Mouse (Mus musculus): ENCODE data around the gene Patz1. TPM values are rescaled to one million over a fixed set of nuclear protein-coding genes. Genes with fewer than 3 reads are reported as not detected.

The Patz1 gene
- total and polyA plus RNA-seq, 3 experiments = 29.5 to 37.4 (median 31.5) TPM

DNA sequence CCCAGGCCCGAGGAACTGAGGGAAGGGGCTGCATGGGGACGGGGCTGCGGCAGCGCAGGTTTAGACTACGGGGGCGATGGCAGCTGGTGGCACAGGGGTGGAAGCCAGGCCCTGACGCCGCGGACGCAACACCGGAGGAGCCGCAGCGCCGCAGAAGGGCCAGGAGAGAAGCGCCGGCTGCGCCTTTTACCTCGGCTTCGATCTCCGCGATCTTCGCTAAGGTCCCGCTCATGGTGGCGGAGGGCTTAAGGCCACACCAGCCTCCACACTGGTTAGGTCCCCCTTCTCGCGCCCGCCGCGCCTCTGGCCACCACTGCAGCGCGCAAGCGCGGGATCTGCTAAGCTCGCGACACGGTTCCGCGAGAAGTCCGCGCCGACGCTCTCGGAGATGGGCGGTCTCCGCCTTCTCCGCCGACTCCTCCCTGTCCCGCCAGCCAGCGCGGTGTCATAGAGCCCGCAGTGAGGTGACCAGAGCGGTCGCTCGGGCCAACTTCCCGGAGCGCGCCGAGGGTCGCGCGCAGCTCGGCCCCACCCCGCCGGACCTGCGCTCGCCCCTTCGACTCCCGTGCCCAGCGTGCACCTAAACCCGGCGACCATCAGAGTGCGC is 22.5 kb upstream of the Patz1 start, which contains the start of gene Drg1 (continued):
- TF ChIP-seq MAFK (IDR thresholded peaks at IDR 0.05; ENCODE audit: insufficient replicate concordance, low read length) (no peak), KAT2A (IDR thresholded peaks at IDR 0.05; ENCODE audit: insufficient replicate concordance, low read length) (peak; percentile 88), PAX5 (IDR thresholded peaks at IDR 0.05; ENCODE audit: low read length) (no peak), JUN (IDR thresholded peaks at IDR 0.05; ENCODE audit: insufficient read depth, low read depth, low read length) (no peak), CHD2 (IDR thresholded peaks at IDR 0.05; ENCODE audit: low read length) (peak; percentile 99), ZKSCAN1 (IDR thresholded peaks at IDR 0.05; ENCODE audit: borderline replicate concordance, low read depth, low read length) (no peak), NRF1 (IDR thresholded peaks at IDR 0.05; ENCODE audit: low read depth, low read length) (peak; percentile 97), SIN3A (IDR thresholded peaks at IDR 0.05; ENCODE audit: low read length) (peak; percentile 93), MAZ (IDR thresholded peaks at IDR 0.05; ENCODE audit: low read depth, low read length) (peak; percentile 74), TCF12 (IDR thresholded peaks at IDR 0.05; ENCODE audit: low read depth, low read length) (peak; percentile 98)

DNA sequence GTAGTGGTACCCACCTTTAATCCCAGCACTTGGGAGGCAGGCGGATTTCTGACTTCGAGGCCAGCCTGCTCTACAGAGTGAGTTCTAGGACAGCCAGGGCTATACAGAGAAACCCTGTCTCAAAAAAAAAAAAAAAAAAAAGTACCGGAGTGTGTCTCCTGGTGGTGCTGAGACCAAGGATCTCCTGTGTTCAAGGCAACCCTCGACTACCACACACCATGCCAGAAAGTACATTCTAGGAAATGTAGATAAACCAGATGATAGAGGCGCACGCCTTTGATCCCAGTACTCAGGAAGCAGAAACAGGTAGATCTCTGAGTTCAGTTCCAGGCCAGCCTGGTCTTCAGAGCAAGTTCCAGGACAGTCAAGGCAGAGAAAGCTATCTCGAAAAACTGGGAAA is 21.5 kb upstream of the Patz1 start:
- peaks cover 11 to 25% of the 10 kb centered on the region in 2 experiments for H3K36me3 ChIP-seq (replicated peaks in 1 of 2; ENCODE audit: control insufficient read depth in 1 of 2, insufficient read depth in 1 of 2, low read length in 1 of 2)
- H3K27ac ChIP-seq (ENCODE audit: insufficient read depth, low read depth) = no peak overlapping the region
- peak overlapping the region in 2 of 3 experiments; percentile 92 to 96 for H3K4me3 ChIP-seq (replicated peaks in 1 of 3; ENCODE audit: low read depth in 2 of 3, low read length in 2 of 3, poor library complexity in 1 of 3)
- no peak for TF ChIP-seq HCFC1 (IDR thresholded peaks at IDR 0.05; ENCODE audit: low read depth, low read length)
- TF ChIP-seq CTCF (conservative IDR thresholded peaks at IDR 0.05 in 1 of 2, IDR thresholded peaks at IDR 0.05 in 1 of 2; ENCODE audit: low read depth in 2 of 2, low read length in 2 of 2) = 0 out of 4 replicates have a peak, but pooled peaks of 1 of the 2 experiments have one; percentile 9
- peak; percentile 94 for TF ChIP-seq ZNF384 (IDR thresholded peaks at IDR 0.05; ENCODE audit: low read depth, low read length)
- peaks cover 34% of the 10 kb centered on the region for H3K79me2 ChIP-seq (replicated peaks; ENCODE audit: control insufficient read depth, extremely low read depth, insufficient read depth, poor library complexity, severe bottlenecking)
- in situ Hi-C loops (cut with MboI; ENCODE audit: low pct_ligation_motif_present, low pct_unique_long_range_greater_than_20kb, low sequenced_read_pairs) = no loop called here
- no peaks in the 10 kb centered on the region for H3K9me3 ChIP-seq (replicated peaks; ENCODE audit: low read length)
- peak overlapping the region; percentile 87; the same call in 1 of the 2 replicates for H3K9ac ChIP-seq (ENCODE audit: insufficient read depth, low read depth)
- dilution Hi-C loops (cut with MboI; ENCODE audit: extremely low pct_ligation_motif_present, extremely low pct_unique_long_range_greater_than_20kb, low sequenced_read_pairs) = no loop called here
- peaks cover 0 to 30% of the 10 kb centered on the region in 2 experiments; a peak in 2 of 4 replicates for H3K4me1 ChIP-seq (ENCODE audit: control insufficient read depth in 1 of 2, insufficient read depth in 2 of 2)
- DNase-seq (ENCODE audit: extremely low read depth) = no peak
- H3K27me3 ChIP-seq (replicated peaks) = peaks cover 3% of the 10 kb centered on the region
- H3K4me2 ChIP-seq (ENCODE audit: insufficient read depth, low read depth, poor library complexity, severe bottlenecking) = peak overlapping the region; percentile 84

DNA sequence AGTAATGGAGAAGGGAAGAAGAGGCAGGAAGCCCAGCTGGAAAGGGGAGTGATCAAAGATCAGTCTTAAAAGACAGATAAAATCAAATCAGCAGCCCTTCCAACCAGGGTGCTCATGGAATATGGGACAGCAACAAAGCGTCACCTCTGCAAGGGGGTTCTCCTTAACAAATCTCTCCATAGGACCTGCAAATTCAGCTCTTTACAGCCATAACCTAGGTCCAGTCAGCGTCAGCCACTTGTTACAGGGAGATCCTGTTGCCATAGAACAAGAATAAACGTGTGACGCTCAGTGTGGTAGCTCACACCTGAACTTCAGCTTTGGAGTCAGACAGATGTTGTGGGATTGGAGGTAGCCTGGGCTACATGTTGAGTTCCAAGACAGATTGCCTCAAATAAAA is 19.4 kb upstream of the Patz1 start:
- no peak overlapping the region for H3K4me3 ChIP-seq (replicated peaks in 1 of 3; ENCODE audit: low read depth in 2 of 3, low read length in 2 of 3, poor library complexity in 1 of 3)
- H3K4me2 ChIP-seq (ENCODE audit: insufficient read depth, low read depth, poor library complexity, severe bottlenecking) = no peak overlapping the region
- DNase-seq (ENCODE audit: extremely low read depth) = no peak
- dilution Hi-C loops (cut with MboI; ENCODE audit: extremely low pct_ligation_motif_present, extremely low pct_unique_long_range_greater_than_20kb, low sequenced_read_pairs) = no loop called here
- in situ Hi-C loops (cut with MboI; ENCODE audit: low pct_ligation_motif_present, low pct_unique_long_range_greater_than_20kb, low sequenced_read_pairs) = no loop called here
- peaks cover 0 to 16% of the 10 kb centered on the region in 2 experiments; a peak in 2 of 4 replicates for H3K4me1 ChIP-seq (ENCODE audit: control insufficient read depth in 1 of 2, insufficient read depth in 2 of 2)
- TF ChIP-seq SMC3 (IDR thresholded peaks at IDR 0.05; ENCODE audit: low read depth, low read length) (no peak), JUND (conservative IDR thresholded peaks at IDR 0.05; ENCODE audit: low read depth, low read length) (no peak), E2F4 (IDR thresholded peaks at IDR 0.05; ENCODE audit: insufficient replicate concordance, low read depth, low read length) (no peak), ETS1 (conservative IDR thresholded peaks at IDR 0.05; ENCODE audit: low read depth, low read length) (no peak), MAX (IDR thresholded peaks at IDR 0.05; ENCODE audit: low read length) (no peak), ZNF384 (IDR thresholded peaks at IDR 0.05; ENCODE audit: low read depth, low read length) (no peak), USF1 (IDR thresholded peaks at IDR 0.05; ENCODE audit: low read depth, low read length) (no peak), SIN3A (IDR thresholded peaks at IDR 0.05; ENCODE audit: low read length) (no peak), PAX5 (IDR thresholded peaks at IDR 0.05; ENCODE audit: low read length) (no peak), ELF1 (IDR thresholded peaks at IDR 0.05; ENCODE audit: low read depth, low read length) (no peak), MEF2A (IDR thresholded peaks at IDR 0.05; ENCODE audit: borderline replicate concordance, low read depth, low read length) (no peak)
- H3K79me2 ChIP-seq (replicated peaks; ENCODE audit: control insufficient read depth, extremely low read depth, insufficient read depth, poor library complexity, severe bottlenecking) = peaks cover 18% of the 10 kb centered on the region
- H3K9ac ChIP-seq (ENCODE audit: insufficient read depth, low read depth) = no peak overlapping the region
- H3K36me3 ChIP-seq (replicated peaks in 1 of 2; ENCODE audit: control insufficient read depth in 1 of 2, insufficient read depth in 1 of 2, low read length in 1 of 2) = peaks cover 0 to 4% of the 10 kb centered on the region in 2 experiments
- no peak overlapping the region for H3K27ac ChIP-seq (ENCODE audit: insufficient read depth, low read depth)
- H3K27me3 ChIP-seq (replicated peaks) = peaks cover 3% of the 10 kb centered on the region
- no peaks in the 10 kb centered on the region for H3K9me3 ChIP-seq (replicated peaks; ENCODE audit: low read length)

Data from CH12.LX (cell line).